Mouse (Mus musculus): ENCODE data around the gene Acan. TPM values are rescaled to one million over a fixed set of nuclear protein-coding genes. Genes with fewer than 3 reads are reported as not detected.

The Acan gene
- polyA plus RNA-seq, 1 experiment, result 0.46 TPM

- no peak for TF ChIP-seq CTCF (IDR thresholded peaks at IDR 0.05; ENCODE audit: borderline replicate concordance, extremely low read depth, insufficient read depth, insufficient read length)
- no peak for TF ChIP-seq POLR2A (IDR thresholded peaks at IDR 0.05; ENCODE audit: borderline replicate concordance, extremely low read depth, insufficient read depth, insufficient read length, poor library complexity, severe bottlenecking)
- DNase-seq (ENCODE audit: low read depth), result peak; percentile 52
Measured at GRCm38 (mm10) chr7:79079212-79079611, 25.9 kb downstream of the Acan start.

GRCm38 (mm10) chr7:79080572-79081399 lies 27.5 kb downstream of the Acan start:
- TF ChIP-seq POLR2A (IDR thresholded peaks at IDR 0.05; ENCODE audit: borderline replicate concordance, extremely low read depth, insufficient read depth, insufficient read length, poor library complexity, severe bottlenecking) (no peak), CTCF (IDR thresholded peaks at IDR 0.05; ENCODE audit: borderline replicate concordance, extremely low read depth, insufficient read depth, insufficient read length) (peak; percentile 89)
- DNase-seq (ENCODE audit: low read depth), result peak; percentile 73

- TF ChIP-seq CTCF (IDR thresholded peaks at IDR 0.05; ENCODE audit: borderline replicate concordance, extremely low read depth, insufficient read depth, insufficient read length) (peak; percentile 40; the same call in 1 of the 2 replicates), POLR2A (IDR thresholded peaks at IDR 0.05; ENCODE audit: borderline replicate concordance, extremely low read depth, insufficient read depth, insufficient read length, poor library complexity, severe bottlenecking) (no peak)
- DNase-seq (ENCODE audit: low read depth), result no peak
Measured at GRCm38 (mm10) chr7:79089111-79089510, 35.8 kb downstream of the Acan start.

- no peak for DNase-seq (ENCODE audit: low read depth)
- TF ChIP-seq CTCF (IDR thresholded peaks at IDR 0.05; ENCODE audit: borderline replicate concordance, extremely low read depth, insufficient read depth, insufficient read length), result 0 out of 2 replicates have a peak, but pooled peaks have one; percentile 2
- no peak for TF ChIP-seq POLR2A (IDR thresholded peaks at IDR 0.05; ENCODE audit: borderline replicate concordance, extremely low read depth, insufficient read depth, insufficient read length, poor library complexity, severe bottlenecking)
Measured at GRCm38 (mm10) chr7:79096492-79096891, 43.2 kb downstream of the Acan start.

GRCm38 (mm10) chr7:79113848-79114247 lies 60.6 kb downstream of the Acan start:
- TF ChIP-seq POLR2A (IDR thresholded peaks at IDR 0.05; ENCODE audit: borderline replicate concordance, extremely low read depth, insufficient read depth, insufficient read length, poor library complexity, severe bottlenecking) (no peak), CTCF (IDR thresholded peaks at IDR 0.05; ENCODE audit: borderline replicate concordance, extremely low read depth, insufficient read depth, insufficient read length) (no peak)
- DNase-seq (ENCODE audit: low read depth), result peak; percentile 32

GRCm38 (mm10) chr7:79123465-79123864 lies 70.2 kb downstream of the Acan start:
- TF ChIP-seq POLR2A (IDR thresholded peaks at IDR 0.05; ENCODE audit: borderline replicate concordance, extremely low read depth, insufficient read depth, insufficient read length, poor library complexity, severe bottlenecking) (no peak), CTCF (IDR thresholded peaks at IDR 0.05; ENCODE audit: borderline replicate concordance, extremely low read depth, insufficient read depth, insufficient read length) (no peak)
- peak; percentile 76 for DNase-seq (ENCODE audit: low read depth)

- no peak for TF ChIP-seq POLR2A (IDR thresholded peaks at IDR 0.05; ENCODE audit: borderline replicate concordance, extremely low read depth, insufficient read depth, insufficient read length, poor library complexity, severe bottlenecking)
- peak; percentile 40; the same call in 1 of the 2 replicates for TF ChIP-seq CTCF (IDR thresholded peaks at IDR 0.05; ENCODE audit: borderline replicate concordance, extremely low read depth, insufficient read depth, insufficient read length)
- peak; percentile 45 for DNase-seq (ENCODE audit: low read depth)
Measured at GRCm38 (mm10) chr7:79129883-79130282, 76.6 kb downstream of the Acan start.

GRCm38 (mm10) chr7:79130385-79130784 lies 77.1 kb downstream of the Acan start:
- TF ChIP-seq POLR2A (IDR thresholded peaks at IDR 0.05; ENCODE audit: borderline replicate concordance, extremely low read depth, insufficient read depth, insufficient read length, poor library complexity, severe bottlenecking), result no peak
- no peak for TF ChIP-seq CTCF (IDR thresholded peaks at IDR 0.05; ENCODE audit: borderline replicate concordance, extremely low read depth, insufficient read depth, insufficient read length)
- peak; percentile 37 for DNase-seq (ENCODE audit: low read depth)

GRCm38 (mm10) chr7:79130843-79131444 lies 77.7 kb downstream of the Acan start, which contains the start of gene Hapln3:
TSS of gene Hapln3 (minus strand) at chr7:79131018.
- TF ChIP-seq CTCF (IDR thresholded peaks at IDR 0.05; ENCODE audit: borderline replicate concordance, extremely low read depth, insufficient read depth, insufficient read length), result no peak
- no peak for TF ChIP-seq POLR2A (IDR thresholded peaks at IDR 0.05; ENCODE audit: borderline replicate concordance, extremely low read depth, insufficient read depth, insufficient read length, poor library complexity, severe bottlenecking)
- DNase-seq (ENCODE audit: low read depth), result peak; percentile 51

GRCm38 (mm10) chr7:79133391-79133790 lies 80.1 kb downstream of the Acan start:
- TF ChIP-seq POLR2A (IDR thresholded peaks at IDR 0.05; ENCODE audit: borderline replicate concordance, extremely low read depth, insufficient read depth, insufficient read length, poor library complexity, severe bottlenecking), result no peak
- TF ChIP-seq CTCF (IDR thresholded peaks at IDR 0.05; ENCODE audit: borderline replicate concordance, extremely low read depth, insufficient read depth, insufficient read length), result 0 out of 2 replicates have a peak, but pooled peaks have one; percentile 3
- no peak for DNase-seq (ENCODE audit: low read depth)

GRCm38 (mm10) chr7:79139328-79139824 lies 86.1 kb downstream of the Acan start:
- TF ChIP-seq CTCF (IDR thresholded peaks at IDR 0.05; ENCODE audit: borderline replicate concordance, extremely low read depth, insufficient read depth, insufficient read length) (no peak), POLR2A (IDR thresholded peaks at IDR 0.05; ENCODE audit: borderline replicate concordance, extremely low read depth, insufficient read depth, insufficient read length, poor library complexity, severe bottlenecking) (no peak)
- no peak for DNase-seq (ENCODE audit: low read depth)
